Mouse (Mus musculus): ENCODE measurements around the gene Taar4.

DNA sequence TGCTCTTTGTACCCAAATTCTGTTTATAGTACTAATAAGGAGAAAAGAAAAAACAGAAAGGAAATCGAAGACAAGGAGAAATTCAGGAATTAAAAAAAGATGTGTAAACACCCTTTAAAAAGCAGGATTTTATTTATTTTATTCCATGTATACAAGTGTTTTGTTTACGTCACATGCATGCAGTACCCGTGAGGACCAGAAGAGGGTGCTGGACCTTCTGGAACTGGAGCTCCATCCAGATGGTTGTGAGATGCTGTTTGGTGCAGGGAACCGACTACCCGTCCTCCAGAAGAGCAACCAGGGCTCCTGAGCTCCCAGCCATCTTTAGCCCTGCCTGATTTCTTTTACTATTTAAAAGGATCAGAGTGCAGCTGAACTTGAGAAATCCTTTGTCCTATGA lies 17.8 kb upstream of the Taar4 start:
- TF ChIP-seq POLR2A (IDR thresholded peaks at IDR 0.05; ENCODE audit: insufficient read length, low read depth) (no peak), POLR2AphosphoS2 (IDR thresholded peaks at IDR 0.05; ENCODE audit: insufficient read length, low read depth) (no peak), CEBPB (IDR thresholded peaks at IDR 0.05; ENCODE audit: insufficient read depth, poor library complexity, severe bottlenecking) (no peak), MYOD1 (IDR thresholded peaks at IDR 0.05; ENCODE audit: control insufficient read depth in 1 of 3, insufficient read length in 2 of 3, low read depth in 2 of 3) (no peak), TCF12 (IDR thresholded peaks at IDR 0.05; ENCODE audit: insufficient read depth, poor library complexity, severe bottlenecking) (no peak), MAX (IDR thresholded peaks at IDR 0.05; ENCODE audit: low read depth) (no peak), SRF (IDR thresholded peaks at IDR 0.05; ENCODE audit: control insufficient read depth, insufficient read length, low read depth) (no peak)

All from myocyte (in vitro differentiated cells).